Mouse (Mus musculus) kidney, embryonic 14.5 days (tissue): ENCODE measurements around the gene Nemp1. TPM values are rescaled to one million over a fixed set of nuclear protein-coding genes. Genes with fewer than 3 reads are reported as not detected.
"Not testable (repeated sequence)": the region's sequence is repeated elsewhere in the genome, so short reads cannot be mapped to it uniquely, and the experiment has no call there.

Experiments used
- ATAC-seq: fragments of 200-750 bp; cut with Nextera tagmentation; 2 replicates; pipeline ENCODE4 v1.8.0; 2017; ENCODE audit warnings: moderate number of reproducible peaks, mild to moderate bottlenecking, moderate TSS enrichment, moderate library complexity; ENCODE audit not compliant: low FRiP score, low TSS enrichment
- H3K27ac ChIP-seq: fragments of 300-500 bp; sonication (generic); 2 replicates; pipeline ENCODE4 v1.5.1; 2014; ENCODE audit warnings: low read depth, mild to moderate bottlenecking, low read length, moderate library complexity, mixed read lengths
- H3K27me3 ChIP-seq: fragments of 300-500 bp; sonication (generic); 2 replicates; pipeline ENCODE4 v1.6.1; 2014; ENCODE audit warnings: mild to moderate bottlenecking, low read length; ENCODE audit not compliant: control insufficient read depth, insufficient read depth
- H3K36me3 ChIP-seq: fragments of 300-500 bp; sonication (generic); 2 replicates; pipeline ENCODE4 v1.6.1; 2014; ENCODE audit warnings: low read length, mixed read lengths; ENCODE audit not compliant: control insufficient read depth, insufficient read depth
- H3K4me1 ChIP-seq: fragments of 300-500 bp; sonication (generic); 2 replicates; pipeline ENCODE4 v1.6.1; 2014; ENCODE audit warnings: low read length, mixed read lengths; ENCODE audit not compliant: control insufficient read depth, insufficient read depth
- H3K4me2 ChIP-seq: fragments of 300-500 bp; sonication (generic); replicated peaks from 2 replicates; pipeline ENCODE4 v1.6.1; 2014; ENCODE audit warnings: low read depth, mild to moderate bottlenecking, low read length
- H3K4me3 ChIP-seq: fragments of 300-500 bp; sonication (generic); 2 replicates; pipeline ENCODE4 v1.5.1; 2014; ENCODE audit warnings: mild to moderate bottlenecking, low read length
- H3K9ac ChIP-seq: fragments of 300-500 bp; sonication (generic); 2 replicates; pipeline ENCODE4 v1.6.1; 2014; ENCODE audit warnings: low read depth, mild to moderate bottlenecking, low read length, moderate library complexity
- H3K9me3 ChIP-seq: fragments of 300-500 bp; sonication (generic); 2 replicates; pipeline ENCODE4 v1.6.1; 2016; ENCODE audit warnings: low read length; ENCODE audit not compliant: control insufficient read depth
- WGBS: fragments of 180-500 bp; shearing (Covaris S2); extraction: QIAGEN DNeasy Blood & Tissue Kit; methylation state at CpG from one replicate; pipeline ENCODE4 v1.1.7; 2014; 5-methylcytosine and 5-hydroxymethylcytosine counted together
- polyA plus RNA-seq: library from polyadenylated mRNA; unstranded; fragments of >200 nt; fragmentation: Nextera tagmentation; extraction: Ambion mirVana; gene quantifications from 2 replicates; pipeline ENCODE4 v1.2.1, GENCODE M21; 2014

Gene Nemp1
- polyA plus RNA-seq, 1 experiment from 2014 or later: 12.4 TPM

GRCm38 (mm10) chr10:127642772-127643552 is 23.7 kb upstream of the Nemp1 start, which contains the start of gene Stat6:
Gene Stat6 (plus strand): TSS chr10:127642986.
- WGBS: 6% methylated on average over 37 of the region's 37 CpGs
- ATAC-seq: peak; percentile 38
- Histone ChIP-seq H3K4me3 (peak within 1 kb of the TSS; percentile 43), H3K27me3 (no peaks in the 10 kb centered on the region), H3K36me3 (no peaks in the 10 kb centered on the region), H3K9ac (peak within 1 kb of the TSS; percentile 64), H3K27ac (peak within 1 kb of the TSS; percentile 90), H3K4me2 (peak within 1 kb of the TSS; percentile 67), H3K9me3 (no peaks in the 10 kb centered on the region), H3K4me1 (peaks cover 22% of the 10 kb centered on the region)

- peak overlapping the region; percentile 64 for H3K9ac ChIP-seq
- peak; percentile 56 for ATAC-seq
- peak overlapping the region; percentile 90 for H3K27ac ChIP-seq
- peak overlapping the region; percentile 67 for H3K4me2 ChIP-seq
- H3K4me3 ChIP-seq: peak overlapping the region; percentile 43
- 1% methylated on average over 25 of the region's 25 CpGs for WGBS
- H3K27me3 ChIP-seq: no peaks in the 10 kb centered on the region
- H3K4me1 ChIP-seq: peaks cover 22% of the 10 kb centered on the region
- no peaks in the 10 kb centered on the region; the same call in 1 of the 2 replicates for H3K36me3 ChIP-seq
- no peaks in the 10 kb centered on the region for H3K9me3 ChIP-seq
Measured at GRCm38 (mm10) chr10:127643553-127644238, 23.0 kb upstream of the Nemp1 start.

GRCm38 (mm10) chr10:127645791-127646190 is 20.9 kb upstream of the Nemp1 start:
- Histone ChIP-seq H3K27me3 (no peaks in the 10 kb centered on the region), H3K4me2 (no peak overlapping the region), H3K4me3 (no peak overlapping the region), H3K9me3 (no peaks in the 10 kb centered on the region), H3K9ac (no peak overlapping the region), H3K4me1 (peaks cover 22% of the 10 kb centered on the region), H3K36me3 (no peaks in the 10 kb centered on the region; the same call in 1 of the 2 replicates), H3K27ac (no peak overlapping the region)
- WGBS: 67% methylated on average over 2 of the region's 2 CpGs
- ATAC-seq: no peak

- H3K4me1 ChIP-seq: peaks cover 1% of the 10 kb centered on the region; the same call in 1 of the 2 replicates
- peak overlapping the region; percentile 21 for H3K4me2 ChIP-seq
- peak overlapping the region; percentile 37; the same call in 1 of the 2 replicates for H3K27ac ChIP-seq
- H3K9ac ChIP-seq: no peak overlapping the region
- ATAC-seq: peak; percentile 56
- no peaks in the 10 kb centered on the region for H3K27me3 ChIP-seq
- H3K9me3 ChIP-seq: no peaks in the 10 kb centered on the region
- 48% methylated on average over 21 of the region's 21 CpGs for WGBS
- H3K4me3 ChIP-seq: no peak overlapping the region
- peaks cover 17% of the 10 kb centered on the region for H3K36me3 ChIP-seq
Measured at GRCm38 (mm10) chr10:127652906-127653638, 13.6 kb upstream of the Nemp1 start.

- no peak overlapping the region for H3K4me2 ChIP-seq
- H3K9ac ChIP-seq: no peak overlapping the region
- H3K27ac ChIP-seq: no peak overlapping the region
- peaks cover 7% of the 10 kb centered on the region; the same call in 1 of the 2 replicates for H3K4me1 ChIP-seq
- no peaks in the 10 kb centered on the region for H3K27me3 ChIP-seq
- peaks cover 24% of the 10 kb centered on the region for H3K36me3 ChIP-seq
- no peak overlapping the region for H3K4me3 ChIP-seq
- H3K9me3 ChIP-seq: no peaks in the 10 kb centered on the region
- ATAC-seq: no peak; the same call in 1 of the 2 replicates
- WGBS: 47% methylated on average over 16 of the region's 16 CpGs
Measured at GRCm38 (mm10) chr10:127654970-127655579, 11.6 kb upstream of the Nemp1 start.

GRCm38 (mm10) chr10:127657617-127658016 is 9.1 kb upstream of the Nemp1 start:
- not testable (repeated sequence) for H3K27ac ChIP-seq, H3K9me3 ChIP-seq, ATAC-seq, H3K9ac ChIP-seq, H3K4me2 ChIP-seq, H3K27me3 ChIP-seq, H3K4me3 ChIP-seq
- Histone ChIP-seq H3K4me1 (peaks cover 29% of the 10 kb centered on the region), H3K36me3 (peaks cover 34% of the 10 kb centered on the region)
- WGBS: 57% methylated on average over 6 of the region's 6 CpGs

- ATAC-seq: no peak
- Histone ChIP-seq H3K9me3 (no peaks in the 10 kb centered on the region), H3K27me3 (no peaks in the 10 kb centered on the region), H3K4me3 (0 out of 2 replicates have a peak overlapping the region, but pooled peaks have one; percentile 9), H3K9ac (no peak overlapping the region), H3K4me2 (peak overlapping the region; percentile 19; the same call in 1 of the 2 replicates), H3K4me1 (peaks cover 34% of the 10 kb centered on the region), H3K27ac (peak overlapping the region; percentile 32; the same call in 1 of the 2 replicates), H3K36me3 (peaks cover 38% of the 10 kb centered on the region)
- 8% methylated on average over 6 of the region's 6 CpGs for WGBS
Measured at GRCm38 (mm10) chr10:127658076-127658475, 8.6 kb upstream of the Nemp1 start.

GRCm38 (mm10) chr10:127659551-127659950 is 7.2 kb upstream of the Nemp1 start:
- no peak overlapping the region for H3K27ac ChIP-seq
- no peak for ATAC-seq
- H3K4me1 ChIP-seq: peaks cover 48% of the 10 kb centered on the region
- no peaks in the 10 kb centered on the region for H3K27me3 ChIP-seq
- H3K9me3 ChIP-seq: no peaks in the 10 kb centered on the region
- no peak overlapping the region for H3K4me3 ChIP-seq
- no peak overlapping the region for H3K4me2 ChIP-seq
- peaks cover 53% of the 10 kb centered on the region for H3K36me3 ChIP-seq
- H3K9ac ChIP-seq: no peak overlapping the region
- 47% methylated on average over 1 of the region's 1 CpGs for WGBS
